Mouse (Mus musculus) stomach, postnatal 0 days (tissue): Measurements from ENCODE around the gene Krt18. TPM values are rescaled to one million over a fixed set of nuclear protein-coding genes. Genes with fewer than 3 reads are reported as not detected.
"Not testable (repeated sequence)": the region's sequence is repeated elsewhere in the genome, so short reads cannot be mapped to it uniquely, and the experiment has no call there.

ENCODE experiments used
- ATAC-seq: fragments of 200-750 bp; cut with Nextera tagmentation; 2 replicates; pipeline ENCODE4 v1.8.0; 2017; ENCODE audit not compliant: low FRiP score, low TSS enrichment
- DNase-seq: peaks from one replicate; pipeline ENCODE4 v3.0.0-alpha.2; 2016; ENCODE audit warnings: low spot score
- H3K27ac ChIP-seq: fragments of 300-500 bp; sonication (generic); replicated peaks from 2 replicates; pipeline ENCODE4 v1.5.1; 2014; ENCODE audit warnings: mild to moderate bottlenecking, control low read depth
- H3K27me3 ChIP-seq: fragments of 300-500 bp; sonication (generic); 2 replicates; pipeline ENCODE4 v1.6.1; 2014; ENCODE audit warnings: low read length; ENCODE audit not compliant: control insufficient read depth, insufficient read depth
- H3K36me3 ChIP-seq: fragments of 300-500 bp; sonication (generic); 2 replicates; pipeline ENCODE4 v1.6.1; 2014; ENCODE audit warnings: low read length, mixed read lengths; ENCODE audit not compliant: control insufficient read depth, insufficient read depth
- H3K4me1 ChIP-seq: fragments of 300-500 bp; sonication (generic); replicated peaks from 2 replicates; pipeline ENCODE4 v1.6.1; 2014; ENCODE audit warnings: antibody characterized with exemption; ENCODE audit not compliant: control insufficient read depth, insufficient read depth
- H3K4me2 ChIP-seq: fragments of 300-500 bp; sonication (generic); replicated peaks from 2 replicates; pipeline ENCODE4 v1.6.1; 2014; ENCODE audit warnings: low read depth, mild to moderate bottlenecking, control low read depth, moderate library complexity
- H3K4me3 ChIP-seq: fragments of 300-500 bp; sonication (generic); 2 replicates; pipeline ENCODE4 v1.5.1; 2014; ENCODE audit warnings: low read depth, low read length, control low read depth
- H3K9ac ChIP-seq: fragments of 300-500 bp; sonication (generic); 2 replicates; pipeline ENCODE4 v1.6.1; 2014; ENCODE audit warnings: mild to moderate bottlenecking, low read length, control low read depth, mixed read lengths
- H3K9me3 ChIP-seq: fragments of 300-500 bp; sonication (generic); 2 replicates; pipeline ENCODE4 v1.6.1; 2016; ENCODE audit warnings: low read length; ENCODE audit not compliant: control insufficient read depth
- CTCF ChIP-seq: IDR thresholded peaks from 2 replicates; pipeline ENCODE4 v1.5.1; 2016; ENCODE audit warnings: antibody characterized with exemption, low read depth, mild to moderate bottlenecking, moderate library complexity
- EP300 ChIP-seq: optimal IDR thresholded peaks from 2 replicates; pipeline ENCODE3; 2016; ENCODE audit warnings: antibody characterized with exemption
- WGBS: fragments of 180-500 bp; shearing (Covaris S2); extraction: QIAGEN DNeasy Blood & Tissue Kit; methylation state at CpG from one replicate; pipeline ENCODE4 v1.1.7; 2014; 5-methylcytosine and 5-hydroxymethylcytosine counted together
- polyA plus RNA-seq: library from polyadenylated mRNA; unstranded; fragments of >200 nt; fragmentation: Nextera tagmentation; extraction: Ambion mirVana; gene quantifications from 2 replicates; pipeline ENCODE4 v1.2.1, GENCODE M21; 2015

Krt18 gene
- polyA plus RNA-seq, 1 experiment from 2014 or later = 715 TPM

- TF ChIP-seq EP300 (no peak), CTCF (peak; percentile 47)
- Histone ChIP-seq H3K27me3 (no peaks in the 10 kb centered on the region), H3K27ac (no peak overlapping the region), H3K4me3 (no peak overlapping the region), H3K36me3 (no peaks in the 10 kb centered on the region), H3K9me3 (no peaks in the 10 kb centered on the region), H3K4me1 (no peaks in the 10 kb centered on the region), H3K4me2 (no peak overlapping the region), H3K9ac (no peak overlapping the region)
- 63% methylated on average over 8 of the region's 8 CpGs for WGBS
- DNase-seq = no peak
- ATAC-seq = no peak
Measured at GRCm38 (mm10) chr15:101988714-101989113, 39.3 kb upstream of the Krt18 start.

DNA sequence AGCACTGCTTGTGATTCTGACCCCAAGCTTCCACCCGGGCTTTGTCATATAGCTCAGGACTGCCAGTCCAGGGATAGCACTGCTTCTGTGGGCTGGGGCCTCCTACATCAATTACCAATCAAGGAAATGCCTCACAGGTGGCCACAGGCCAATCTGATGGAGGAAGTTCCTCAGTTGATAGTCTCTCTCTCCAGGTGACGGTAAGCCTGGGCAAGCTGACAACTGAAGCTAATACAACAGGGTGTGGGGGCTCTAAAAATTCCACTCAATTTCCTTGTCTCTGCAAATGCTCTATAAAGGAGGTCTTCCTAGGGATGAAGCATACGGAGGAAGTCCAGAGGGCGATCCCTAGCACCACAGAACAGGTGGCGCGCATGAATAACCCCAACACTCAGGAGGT lies 37.0 kb upstream of the Krt18 start:
- no peaks in the 10 kb centered on the region for H3K4me1 ChIP-seq
- TF ChIP-seq EP300 (no peak), CTCF (no peak)
- 81% methylated on average over 6 of the region's 6 CpGs for WGBS
- H3K4me2 ChIP-seq = no peak overlapping the region
- no peaks in the 10 kb centered on the region for H3K36me3 ChIP-seq
- no peak overlapping the region for H3K9ac ChIP-seq
- no peaks in the 10 kb centered on the region for H3K27me3 ChIP-seq
- ATAC-seq = no peak
- no peaks in the 10 kb centered on the region for H3K9me3 ChIP-seq
- no peak overlapping the region for H3K4me3 ChIP-seq
- no peak overlapping the region for H3K27ac ChIP-seq
- no peak for DNase-seq

GRCm38 (mm10) chr15:101994365-101994764 lies 33.6 kb upstream of the Krt18 start:
- TF ChIP-seq CTCF = no peak
- no peak for TF ChIP-seq EP300
- ATAC-seq (peak; percentile 70), DNase-seq (peak; percentile 86)
- Histone ChIP-seq H3K9me3 (no peaks in the 10 kb centered on the region), H3K27ac (peak overlapping the region; percentile 71), H3K4me3 (no peak overlapping the region), H3K4me1 (no peaks in the 10 kb centered on the region), H3K9ac (no peak overlapping the region), H3K36me3 (no peaks in the 10 kb centered on the region), H3K4me2 (no peak overlapping the region), H3K27me3 (no peaks in the 10 kb centered on the region)
- WGBS = 57% methylated on average over 6 of the region's 6 CpGs

DNA sequence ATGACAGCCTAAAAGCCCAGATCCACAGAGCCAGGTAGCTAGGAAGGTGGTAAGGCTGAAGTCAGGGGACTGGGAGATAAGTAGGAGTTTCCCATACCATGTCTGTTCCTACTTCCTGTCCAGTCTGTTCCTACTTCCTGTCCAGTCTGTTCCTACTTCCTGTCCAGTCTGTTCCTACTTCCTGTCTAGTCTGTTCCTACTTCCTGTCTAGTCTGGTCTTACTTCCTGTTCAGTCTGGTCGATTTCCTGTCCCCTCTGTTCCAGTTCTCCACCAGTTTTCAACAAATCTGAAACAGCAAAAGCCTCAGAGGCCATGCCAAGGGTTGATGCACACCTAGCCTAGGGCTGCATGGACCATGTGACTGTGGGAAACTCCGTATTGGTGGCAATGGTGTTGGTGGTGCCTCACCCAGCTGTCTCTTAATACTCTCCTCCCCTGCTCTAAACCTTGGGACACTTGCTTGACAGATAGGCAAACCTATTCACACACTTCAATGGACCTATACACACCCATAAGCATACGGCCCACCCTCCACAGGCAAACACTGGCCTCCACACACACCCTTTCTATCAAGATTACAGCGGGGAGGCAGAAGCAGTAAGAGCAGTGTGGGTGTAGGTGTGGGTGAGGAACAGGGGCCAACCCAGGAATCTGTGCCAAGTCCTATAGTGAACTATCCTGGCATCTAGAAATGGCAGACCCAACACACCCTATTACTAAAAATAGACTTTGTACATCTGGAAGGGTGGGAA lies 32.3 kb upstream of the Krt18 start:
- no peaks in the 10 kb centered on the region for H3K27me3 ChIP-seq
- no peaks in the 10 kb centered on the region for H3K4me1 ChIP-seq
- no peak overlapping the region for H3K9ac ChIP-seq
- TF ChIP-seq CTCF (no peak), EP300 (no peak)
- H3K4me2 ChIP-seq = no peak overlapping the region
- H3K4me3 ChIP-seq = no peak overlapping the region
- H3K36me3 ChIP-seq = no peaks in the 10 kb centered on the region
- H3K9me3 ChIP-seq = no peaks in the 10 kb centered on the region
- WGBS = 60% methylated on average over 4 of the region's 4 CpGs
- DNase-seq (peak; percentile 81), ATAC-seq (peak; percentile 83)
- H3K27ac ChIP-seq = peak overlapping the region; percentile 77

DNA sequence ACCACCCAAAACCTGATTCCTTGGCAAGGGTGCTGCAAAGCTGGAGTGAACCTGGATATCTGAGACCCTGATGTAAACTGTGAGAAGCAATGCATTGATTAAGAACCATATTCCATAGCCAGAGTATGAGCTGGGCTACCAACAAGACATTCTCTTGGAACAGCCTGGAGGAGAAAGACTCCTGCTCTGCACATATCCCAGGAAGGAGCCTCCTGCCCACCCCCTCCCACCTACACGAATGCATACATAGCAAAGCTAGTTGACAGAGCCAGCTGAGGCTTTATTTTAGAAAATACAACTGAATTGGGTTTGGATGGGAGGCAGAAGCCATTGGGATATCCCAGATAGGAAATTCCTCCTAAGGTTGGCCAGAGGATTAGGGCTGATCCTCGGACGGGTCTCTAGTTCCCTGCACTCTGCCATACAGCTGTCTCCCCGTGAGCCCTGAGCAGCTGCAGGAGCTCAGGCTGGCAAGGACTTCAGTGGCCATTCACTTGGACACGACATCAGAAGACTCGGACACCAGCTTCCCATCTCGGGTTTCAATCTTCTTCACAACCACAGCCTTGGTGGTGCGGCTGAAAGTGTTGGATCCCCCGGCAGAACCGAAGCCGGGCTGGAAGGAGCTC lies 31.4 kb upstream of the Krt18 start:
- H3K4me1 ChIP-seq, H3K9me3 ChIP-seq, DNase-seq, H3K4me3 ChIP-seq, H3K9ac ChIP-seq, H3K36me3 ChIP-seq, H3K27me3 ChIP-seq, H3K4me2 ChIP-seq, ATAC-seq: not testable (repeated sequence)
- 77% methylated on average over 10 of the region's 11 CpGs for WGBS
- peak overlapping the region; percentile 77 for H3K27ac ChIP-seq

DNA sequence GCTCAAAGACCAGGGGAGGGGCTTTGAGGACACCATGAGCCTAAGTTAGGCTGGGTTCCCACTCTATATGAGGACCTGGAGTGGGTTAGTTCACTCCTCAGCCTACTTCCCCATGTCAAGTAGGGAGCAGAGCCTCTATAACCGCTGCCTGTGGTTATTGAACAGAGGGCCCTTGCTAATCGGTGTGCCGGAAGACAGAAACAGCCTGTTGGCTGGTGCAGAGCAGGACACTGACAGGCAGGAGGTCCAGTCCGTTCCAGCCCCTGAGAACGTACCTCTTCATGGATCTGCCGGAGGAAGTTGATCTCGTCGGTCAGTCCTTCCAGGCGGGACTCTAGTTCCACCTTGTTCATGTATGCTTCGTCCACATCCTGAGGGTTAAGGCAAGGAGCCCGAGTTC lies 28.8 kb upstream of the Krt18 start:
- H3K4me3 ChIP-seq = no peak overlapping the region
- no peaks in the 10 kb centered on the region for H3K4me1 ChIP-seq
- 85% methylated on average over 11 of the region's 11 CpGs for WGBS
- no peak overlapping the region for H3K9ac ChIP-seq
- ATAC-seq (no peak), DNase-seq (no peak)
- H3K27ac ChIP-seq = no peak overlapping the region
- H3K27me3 ChIP-seq = no peaks in the 10 kb centered on the region
- H3K4me2 ChIP-seq = no peak overlapping the region
- no peaks in the 10 kb centered on the region for H3K9me3 ChIP-seq
- no peak for TF ChIP-seq EP300
- TF ChIP-seq CTCF = no peak
- no peaks in the 10 kb centered on the region for H3K36me3 ChIP-seq
